Mouse (Mus musculus) CD4-positive helper T cell, adult 2 months (primary cell): ENCODE measurements around the gene Nbas.

Experiments
- DNase-seq: peaks from one replicate; pipeline ENCODE4 v3.0.0-alpha.2; 2012; ENCODE audit warnings: low read depth, missing footprints, low spot score

Nbas gene

DNA sequence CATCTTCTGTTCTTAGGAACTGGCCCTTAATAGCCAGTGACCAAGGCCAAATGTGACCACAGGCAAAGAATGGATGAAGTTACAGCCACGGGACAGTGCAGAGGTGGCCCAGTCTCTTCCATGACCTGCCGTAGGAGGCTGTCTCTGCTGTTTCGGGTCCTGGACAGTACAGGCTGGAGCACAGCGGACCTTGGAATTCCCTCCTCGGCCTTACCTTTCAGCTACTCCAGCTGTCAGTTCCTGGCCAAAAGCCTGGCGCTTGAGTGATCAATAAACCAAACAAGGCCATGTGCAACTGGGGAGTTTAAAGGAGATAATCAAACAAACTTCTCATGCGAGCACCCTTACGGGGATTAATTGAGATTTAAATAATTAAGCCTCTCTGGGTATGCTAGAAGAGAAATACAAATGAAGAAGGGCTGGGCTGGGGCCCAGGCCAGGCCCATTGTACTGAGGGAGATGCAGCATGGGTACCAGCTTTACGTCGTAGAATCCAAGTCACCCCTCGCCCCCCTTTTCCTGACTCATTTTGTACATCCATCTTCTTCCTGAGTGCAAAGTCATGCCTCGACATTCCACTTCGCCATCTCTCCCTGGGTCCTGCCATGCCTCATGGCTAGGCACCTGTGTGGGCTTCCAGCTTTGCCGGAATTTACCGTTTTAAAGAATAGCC, 353.4 kb downstream of the Nbas start:
- DNase-seq, result no peak

DNA sequence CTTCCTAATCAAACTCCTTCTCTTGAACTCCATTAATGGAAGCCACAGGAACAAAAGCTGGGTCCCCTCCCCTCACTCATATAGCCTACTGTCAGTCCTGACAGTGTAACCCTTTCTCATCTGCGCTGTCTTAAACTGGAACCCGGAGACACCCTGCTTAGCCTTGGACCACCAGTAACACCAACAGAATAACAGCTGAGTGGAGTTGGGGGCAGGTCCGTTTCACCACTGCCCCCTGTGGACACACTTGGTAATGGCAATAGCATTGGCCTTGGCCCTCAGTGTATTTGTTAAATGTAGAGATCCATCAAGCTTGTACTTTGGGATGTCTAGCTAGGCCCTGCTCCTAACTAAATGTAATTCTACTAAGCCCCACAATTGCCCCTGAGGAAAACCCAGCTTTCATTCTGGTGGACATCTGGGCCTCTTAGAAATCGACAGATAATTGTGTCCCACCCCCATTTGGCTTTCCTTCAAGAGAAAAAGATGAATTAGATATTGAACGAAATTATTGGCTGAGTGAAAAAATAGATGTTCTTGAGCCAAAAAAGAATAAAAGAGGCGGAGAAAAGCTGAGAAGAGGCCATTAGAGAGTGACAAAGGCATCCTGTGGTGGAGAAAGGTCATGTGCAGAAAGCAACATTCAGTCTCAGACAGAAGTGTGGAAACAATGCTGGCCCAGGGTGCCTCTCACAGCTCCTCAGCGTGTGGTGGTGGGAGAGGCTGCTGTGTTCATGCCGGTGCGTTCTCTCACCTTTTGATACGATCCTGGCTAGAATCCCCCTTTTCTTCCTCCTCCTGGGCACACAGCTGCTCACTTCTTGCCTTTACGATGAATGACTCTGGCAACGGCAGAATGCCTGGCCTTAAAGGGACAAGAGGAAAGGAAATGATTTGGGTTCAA, 358.1 kb downstream of the Nbas start:
- no peak for DNase-seq
